Mouse (Mus musculus) stomach, postnatal 0 days (tissue): ENCODE data around the gene Gm3486.
"Not testable (repeated sequence)": the region's sequence is repeated elsewhere in the genome, so short reads cannot be mapped to it uniquely, and the experiment has no call there.

Source experiments
- CTCF ChIP-seq: IDR thresholded peaks from 2 replicates; pipeline ENCODE4 v1.5.1; 2016; ENCODE audit warnings: antibody characterized with exemption, low read depth, mild to moderate bottlenecking, moderate library complexity
- EP300 ChIP-seq: optimal IDR thresholded peaks from 2 replicates; pipeline ENCODE3; 2016; ENCODE audit warnings: antibody characterized with exemption

- TF ChIP-seq CTCF, EP300: not testable (repeated sequence)
Measured at GRCm38 (mm10) chr14:41524695-41525094, 35.4 kb upstream of the Gm3486 start.
